Mouse (Mus musculus): ENCODE results near the gene Aaas. TPM values are rescaled to one million over a fixed set of nuclear protein-coding genes. Genes with fewer than 3 reads are reported as not detected.
A peak's percentile ranks its signal among the peaks of the same experiment; 100 is the strongest.

The Aaas gene
- polyA plus RNA-seq, 1 experiment from 2014 or later, result 61.9 TPM

DNA sequence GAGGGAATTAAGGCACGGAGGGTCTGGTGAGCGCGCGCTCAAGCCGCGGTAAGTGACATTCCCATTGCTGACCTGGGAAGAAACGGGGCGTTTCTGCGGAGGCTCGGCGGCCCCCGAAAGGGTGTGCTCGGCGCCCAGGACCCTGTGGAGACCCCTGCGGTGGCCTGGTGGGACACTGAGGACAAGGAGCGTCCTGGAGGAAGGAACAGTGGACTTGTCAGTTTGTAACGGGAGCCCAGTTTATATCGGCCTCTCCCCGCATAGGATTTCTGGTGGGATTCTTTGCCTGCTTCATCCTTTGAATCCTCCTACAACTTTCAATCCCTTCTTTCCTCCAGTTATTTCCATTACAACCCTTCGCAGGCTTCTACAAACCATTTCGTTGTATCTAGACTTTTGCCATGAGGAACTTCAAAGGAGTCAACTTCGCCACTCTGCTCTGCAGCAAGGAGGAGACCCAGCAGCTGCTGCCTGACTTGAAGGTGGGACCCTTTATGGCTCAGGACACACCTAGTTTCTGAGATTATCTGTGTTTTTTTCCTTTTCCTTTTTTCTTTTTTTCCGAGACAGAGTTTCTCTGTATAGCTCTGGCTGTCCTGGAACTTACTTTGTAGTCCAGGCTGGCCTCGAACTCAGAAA is 54.1 kb downstream of the Aaas start:
- DNase-seq (no peak), ATAC-seq (ENCODE audit: low read depth) (peak; percentile 45)
- H3K4me3 ChIP-seq (replicated peaks), result peak overlapping the region; percentile 86
- peaks cover 48% of the 10 kb centered on the region for H3K4me1 ChIP-seq (replicated peaks)
- peak overlapping the region; percentile 87 for H3K9ac ChIP-seq
- no peaks in the 10 kb centered on the region for H3K27me3 ChIP-seq
- H3K4me2 ChIP-seq, result peak overlapping the region; percentile 80
- H3K36me3 ChIP-seq, result peaks cover 38% of the 10 kb centered on the region
- H3K27ac ChIP-seq, result peak overlapping the region; percentile 75
- 3% methylated on average over 24 of the region's 24 CpGs for WGBS (ENCODE audit: insufficient replicate concordance)
- no peaks in the 10 kb centered on the region for H3K9me3 ChIP-seq (replicated peaks)

DNA sequence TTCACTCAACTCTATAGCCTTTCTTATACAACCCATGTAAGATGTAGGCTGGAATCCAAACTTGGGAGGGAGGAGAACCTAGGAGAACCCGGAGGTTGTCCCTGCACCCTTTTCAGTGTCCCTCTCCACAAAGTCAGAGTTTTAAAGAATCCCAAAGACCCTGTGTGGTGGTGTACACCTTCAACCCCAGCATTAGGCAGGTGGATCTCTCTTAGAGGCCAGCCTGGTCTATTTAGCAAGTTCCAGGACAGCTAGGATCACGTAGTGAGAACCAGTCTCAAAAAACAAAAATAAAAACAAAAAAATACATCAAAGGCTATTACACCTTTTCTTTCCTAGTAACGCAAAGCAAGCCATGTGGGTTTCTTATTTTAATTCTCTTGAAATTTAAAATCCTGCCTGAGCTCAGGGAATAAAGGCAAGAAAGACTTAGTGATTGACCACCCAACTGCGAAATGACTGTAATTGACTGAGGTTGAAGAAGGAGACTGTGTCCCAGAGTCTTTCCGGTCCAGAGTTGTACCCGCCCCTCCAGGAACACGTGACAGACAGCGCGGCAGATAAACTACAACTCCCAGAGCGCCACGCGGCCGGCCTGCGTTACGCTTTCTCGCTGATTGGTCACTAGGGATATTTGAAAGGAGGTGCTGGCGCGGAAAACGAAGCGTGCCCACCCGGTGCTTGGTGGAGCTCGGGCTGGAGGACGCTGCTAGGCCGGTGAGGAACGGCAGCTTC is 54.8 kb downstream of the Aaas start, which contains the start of gene Espl1:
Espl1 (plus strand) TSS at position 634 of the 735 bp plus-strand sequence.
- H3K9me3 ChIP-seq (replicated peaks), result no peaks in the 10 kb centered on the region
- WGBS (ENCODE audit: insufficient replicate concordance), result 6% methylated on average over 25 of the region's 25 CpGs
- peaks cover 48% of the 10 kb centered on the region for H3K4me1 ChIP-seq (replicated peaks)
- peak; percentile 97 for ATAC-seq (ENCODE audit: low read depth)
- peak within 1 kb of the TSS; percentile 80 for H3K4me2 ChIP-seq
- H3K4me3 ChIP-seq (replicated peaks), result peak within 1 kb of the TSS; percentile 86
- peak within 1 kb of the TSS; percentile 75 for H3K27ac ChIP-seq
- peak; percentile 90 for DNase-seq
- peaks cover 32% of the 10 kb centered on the region for H3K36me3 ChIP-seq
- H3K27me3 ChIP-seq, result no peaks in the 10 kb centered on the region
- peak within 1 kb of the TSS; percentile 87 for H3K9ac ChIP-seq

Other genes starting within 250 kb of the Aaas start
- 13.1 and 13.7 TPM in 2 replicates for gene Spryd3, start 214.5 kb downstream of the Aaas start, polyA plus RNA-seq (2015; fragmentation: Nextera tagmentation; extraction: Ambion mirVana)
- gene Igfbp6, start 206.4 kb downstream of the Aaas start, polyA plus RNA-seq (2015; fragmentation: Nextera tagmentation; extraction: Ambion mirVana), result 1.1 and 1.2 TPM in 2 replicates
- gene Soat2, start 200.2 kb downstream of the Aaas start, polyA plus RNA-seq (2015; fragmentation: Nextera tagmentation; extraction: Ambion mirVana), result 31.0 and 31.3 TPM in 2 replicates
- 14.8 and 21.8 TPM in 2 replicates for gene Zfp740, start 147.5 kb downstream of the Aaas start, polyA plus RNA-seq (2015; fragmentation: Nextera tagmentation; extraction: Ambion mirVana)
- 20.8 and 22.0 TPM in 2 replicates for gene Csad, start 146.0 kb downstream of the Aaas start, polyA plus RNA-seq (2015; fragmentation: Nextera tagmentation; extraction: Ambion mirVana)
- gene Itgb7, start 118.8 kb downstream of the Aaas start, polyA plus RNA-seq (2015; fragmentation: Nextera tagmentation; extraction: Ambion mirVana), result 5.5 and 6.5 TPM in 2 replicates
- gene Rarg, start 93.3 kb downstream of the Aaas start, polyA plus RNA-seq (2015; fragmentation: Nextera tagmentation; extraction: Ambion mirVana), result 2.5 and 3.0 TPM in 2 replicates
- not detected in 2 replicates for gene Gm9918, start 80.2 kb downstream of the Aaas start, polyA plus RNA-seq (2015; fragmentation: Nextera tagmentation; extraction: Ambion mirVana)
- 29.0 and 33.7 TPM in 2 replicates for gene Mfsd5, start 71.3 kb downstream of the Aaas start, polyA plus RNA-seq (2015; fragmentation: Nextera tagmentation; extraction: Ambion mirVana)
- 23.3 and 26.3 TPM in 2 replicates for gene Espl1, start 54.5 kb downstream of the Aaas start, polyA plus RNA-seq (2015; fragmentation: Nextera tagmentation; extraction: Ambion mirVana)
- 133 and 151 TPM in 2 replicates for gene Pfdn5, start 24.7 kb downstream of the Aaas start, polyA plus RNA-seq (2015; fragmentation: Nextera tagmentation; extraction: Ambion mirVana)
- 46.0 and 48.6 TPM in 2 replicates for gene Myg1, start 19.1 kb downstream of the Aaas start, polyA plus RNA-seq (2015; fragmentation: Nextera tagmentation; extraction: Ambion mirVana)
- 0.07 and 0.09 TPM in 2 replicates for gene Sp7, start 16.4 kb upstream of the Aaas start, polyA plus RNA-seq (2015; fragmentation: Nextera tagmentation; extraction: Ambion mirVana)
- gene Sp1, start 55.4 kb upstream of the Aaas start, polyA plus RNA-seq (2015; fragmentation: Nextera tagmentation; extraction: Ambion mirVana), result 4.0 and 4.3 TPM in 2 replicates
- 0.14 and 0.42 TPM in 2 replicates for gene Amhr2, start 94.6 kb upstream of the Aaas start, polyA plus RNA-seq (2015; fragmentation: Nextera tagmentation; extraction: Ambion mirVana)
- gene Prr13, start 108.3 kb upstream of the Aaas start, polyA plus RNA-seq (2015; fragmentation: Nextera tagmentation; extraction: Ambion mirVana), result 108 and 112 TPM in 2 replicates
- gene Pcbp2, start 119.8 kb upstream of the Aaas start, polyA plus RNA-seq (2015; fragmentation: Nextera tagmentation; extraction: Ambion mirVana), result 91.4 and 92.1 TPM in 2 replicates
- not detected in 2 replicates for gene Gm10337, start 153.0 kb upstream of the Aaas start, polyA plus RNA-seq (2015; fragmentation: Nextera tagmentation; extraction: Ambion mirVana)
- gene Map3k12, start 166.3 kb upstream of the Aaas start, polyA plus RNA-seq (2015; fragmentation: Nextera tagmentation; extraction: Ambion mirVana), result 1.8 and 2.1 TPM in 2 replicates
- gene Tarbp2, start 167.4 kb upstream of the Aaas start, polyA plus RNA-seq (2015; fragmentation: Nextera tagmentation; extraction: Ambion mirVana), result 52.2 and 55.4 TPM in 2 replicates
- gene Npff, start 174.2 kb upstream of the Aaas start, polyA plus RNA-seq (2015; fragmentation: Nextera tagmentation; extraction: Ambion mirVana), result 0.93 and 1.1 TPM in 2 replicates